Comparison of ENCODE assay signal across 10 mouse cellular contexts in genomic region chr7:37337616-37338015, GRCm38 (mm10).
A peak's percentile ranks its signal among the peaks of the same experiment; 100 is the strongest.
DNase-seq lines count a peak whose midpoint lies in the region; ATAC-seq and TF ChIP-seq lines count a peak whose summit lies in the region.
"Had no signal": no experiment of that assay in that cellular context is flagged by ENCODE, and none has a peak within 500 bp of the region (broad histone marks: within the 10 kb centered on the region; RNA-seq: fewer than 3 reads in every experiment).

No protein-coding gene starts in this region.

- no peaks in the 10 kb centered on the region for H3K9me3 ChIP-seq in heart, embryonic 12.5 days (replicated peaks)
- H3K9me3 ChIP-seq in forebrain, embryonic 13.5 days (replicated peaks): no peaks in the 10 kb centered on the region
- H3K9me3 ChIP-seq in midbrain, embryonic 11.5 days (ENCODE audit: control insufficient read depth, low read length): no peaks in the 10 kb centered on the region

- peaks cover 44% of the 10 kb centered on the region for H3K27me3 ChIP-seq in heart, embryonic 12.5 days (replicated peaks)
- no peaks in the 10 kb centered on the region for H3K27me3 ChIP-seq in cerebellum, adult 2 months (ENCODE audit: control insufficient read depth, insufficient read depth, low read length)
- H3K27me3 ChIP-seq in forebrain, embryonic 13.5 days: no peaks in the 10 kb centered on the region
- peaks cover 2% of the 10 kb centered on the region for H3K27me3 ChIP-seq in midbrain, embryonic 11.5 days (ENCODE audit: control insufficient read depth, insufficient read depth, low read length)

- no peak overlapping the region for H3K27ac ChIP-seq in heart, embryonic 12.5 days (ENCODE audit: poor library complexity, severe bottlenecking)
- peak overlapping the region; percentile 97 for H3K27ac ChIP-seq in cerebellum, adult 2 months (ENCODE audit: insufficient read depth, low read length)
- H3K27ac ChIP-seq in forebrain, embryonic 13.5 days: peak overlapping the region; percentile 76
- no peak overlapping the region for H3K27ac ChIP-seq in midbrain, embryonic 11.5 days (ENCODE audit: low read depth, low read length)

- H3K4me1 ChIP-seq in heart, embryonic 12.5 days (replicated peaks): peaks cover 10% of the 10 kb centered on the region
- H3K4me1 ChIP-seq in cerebellum, adult 2 months (ENCODE audit: control insufficient read depth, insufficient read depth, low read length): peaks cover 21% of the 10 kb centered on the region
- peaks cover 46% of the 10 kb centered on the region for H3K4me1 ChIP-seq in forebrain, embryonic 13.5 days
- H3K4me1 ChIP-seq in midbrain, embryonic 11.5 days (ENCODE audit: control insufficient read depth, insufficient read depth, low read length): peaks cover 32% of the 10 kb centered on the region

- no peak overlapping the region for H3K9ac ChIP-seq in heart, embryonic 12.5 days
- no peak overlapping the region for H3K9ac ChIP-seq in forebrain, embryonic 13.5 days
- H3K9ac ChIP-seq in midbrain, embryonic 11.5 days (ENCODE audit: low read length): peak overlapping the region; percentile 5; the same call in 1 of the 2 replicates

- H3K4me2 ChIP-seq in heart, embryonic 12.5 days: peak overlapping the region; percentile 88
- peak overlapping the region; percentile 65 for H3K4me2 ChIP-seq in forebrain, embryonic 13.5 days
- no peak overlapping the region for H3K4me2 ChIP-seq in midbrain, embryonic 11.5 days

- 76% methylated on average over 11 of the region's 11 CpGs for WGBS in heart, embryonic 12.5 days
- 13% methylated on average over 11 of the region's 11 CpGs for WGBS in cerebellum, adult 2 months
- 36% methylated on average over 11 of the region's 11 CpGs for WGBS in forebrain, embryonic 13.5 days
- 59% methylated on average over 11 of the region's 11 CpGs for WGBS in midbrain, embryonic 11.5 days

- no peak for TF ChIP-seq POLR2A in cerebellum, adult 2 months (IDR thresholded peaks at IDR 0.05; ENCODE audit: borderline replicate concordance, insufficient read depth, low read length)

- H3K36me3 ChIP-seq in heart, embryonic 12.5 days: no peaks in the 10 kb centered on the region
- no peaks in the 10 kb centered on the region for H3K36me3 ChIP-seq in forebrain, embryonic 13.5 days (ENCODE audit: poor library complexity, severe bottlenecking)
- no peaks in the 10 kb centered on the region for H3K36me3 ChIP-seq in midbrain, embryonic 11.5 days (ENCODE audit: control insufficient read depth, insufficient read depth, low read length)

- ATAC-seq in heart, embryonic 12.5 days (ENCODE audit: insufficient number of reproducible peaks, low FRiP score): no peak
- peak; percentile 13; the same call in 1 of the 2 replicates for ATAC-seq in forebrain, embryonic 13.5 days
- ATAC-seq in midbrain, embryonic 11.5 days (ENCODE audit: low FRiP score): no peak

- no peak for DNase-seq in heart, postnatal 14 days
- DNase-seq in cerebellum, adult 2 months: peak; percentile 56 to 67
- DNase-seq in midbrain, embryonic 11.5 days (ENCODE audit: low spot score, missing footprints): no peak
- no peak for DNase-seq in thymus, postnatal 0 days (ENCODE audit: low spot score)
- DNase-seq in frontal cortex, postnatal 36 days (ENCODE audit: low spot score in 2 of 2): no peak
- no peak for DNase-seq in gastrocnemius, adult 18-20 months (ENCODE audit: low spot score)
- DNase-seq: kidney, adult 2 months; lung, adult 2 months had no signal

- TF ChIP-seq CTCF in cerebellum, adult 2 months (IDR thresholded peaks at IDR 0.05; ENCODE audit: borderline replicate concordance, insufficient read depth, low read depth, low read length): no peak

- 0 out of 2 replicates have a peak overlapping the region, but pooled peaks have one; percentile 55 for H3K4me3 ChIP-seq in heart, embryonic 12.5 days
- H3K4me3 ChIP-seq in cerebellum, adult 2 months (replicated peaks; ENCODE audit: insufficient read depth, low read depth, low read length): peak overlapping the region; percentile 20
- H3K4me3 ChIP-seq in forebrain, embryonic 13.5 days: peak overlapping the region; percentile 4; the same call in 1 of the 2 replicates
- H3K4me3 ChIP-seq in midbrain, embryonic 11.5 days (ENCODE audit: low read depth, low read length): no peak overlapping the region

- intact Hi-C loops in heart, postnatal 14 days (cut with DNase I): no loop called here

Comparison
In these comparisons a context has a peak if more than half of its experiments do, and no peak if none do; other contexts are left out.
1. H3K27ac ChIP-seq: peak in cerebellum, adult 2 months (single experiment) and forebrain, embryonic 13.5 days (single experiment); none in heart, embryonic 12.5 days (single experiment) and midbrain, embryonic 11.5 days (single experiment).
2. DNase-seq: peak in cerebellum, adult 2 months (2 of 2); none in heart, postnatal 14 days (0 of 2), midbrain, embryonic 11.5 days (single experiment), thymus, postnatal 0 days (single experiment), frontal cortex, postnatal 36 days (0 of 2) and gastrocnemius, adult 18-20 months (single experiment).